In genomic region chr17:25138803-25139202, GRCm38 (mm10) we compare ENCODE assay signal across 35 mouse cellular contexts. TPM values are rescaled to one million over a fixed set of nuclear protein-coding genes. Genes with fewer than 3 reads are reported as not detected.
DNase-seq lines count a peak whose midpoint lies in the region; ATAC-seq lines count a peak whose summit lies in the region.
"Had no signal": no experiment of that assay in that cellular context is flagged by ENCODE, and none has a peak within 500 bp of the region (broad histone marks: within the 10 kb centered on the region; RNA-seq: fewer than 3 reads in every experiment).

No protein-coding gene starts in this region.

- H3K36me3 ChIP-seq in liver, embryonic 13.5 days: peaks cover 4% of the 10 kb centered on the region; the same call in 1 of the 2 replicates
- peaks cover 33% of the 10 kb centered on the region for H3K36me3 ChIP-seq in liver, embryonic 12.5 days
- peaks cover 25% of the 10 kb centered on the region for H3K36me3 ChIP-seq in hindbrain, embryonic 13.5 days
- H3K36me3 ChIP-seq: embryonic facial prominence, embryonic 15.5 days; heart, embryonic 15.5 days had no signal

- no peaks in the 10 kb centered on the region for H3K9me3 ChIP-seq in liver, embryonic 13.5 days (replicated peaks)
- H3K9me3 ChIP-seq in liver, embryonic 12.5 days (replicated peaks): no peaks in the 10 kb centered on the region
- no peaks in the 10 kb centered on the region for H3K9me3 ChIP-seq in hindbrain, embryonic 13.5 days
- H3K9me3 ChIP-seq: embryonic facial prominence, embryonic 12.5 days; embryonic facial prominence, embryonic 15.5 days; G1E; heart, embryonic 12.5 days; heart, embryonic 15.5 days; hindbrain, embryonic 10.5 days had no signal

- peaks cover 41% of the 10 kb centered on the region for H3K4me1 ChIP-seq in liver, embryonic 13.5 days (replicated peaks)
- H3K4me1 ChIP-seq in liver, embryonic 12.5 days: peaks cover 29% of the 10 kb centered on the region
- H3K4me1 ChIP-seq in hindbrain, embryonic 13.5 days (replicated peaks): peaks cover 18% of the 10 kb centered on the region

- 88% methylated on average over 1 of the region's 1 CpGs for WGBS in liver, embryonic 13.5 days (ENCODE audit: insufficient replicate concordance)
- 97% methylated on average over 1 of the region's 1 CpGs for WGBS in liver, embryonic 12.5 days (ENCODE audit: insufficient replicate concordance)
- 100% methylated on average over 1 of the region's 1 CpGs for WGBS in hindbrain, embryonic 13.5 days

- no peak for ATAC-seq in liver, embryonic 13.5 days (ENCODE audit: low read depth)
- ATAC-seq in liver, embryonic 12.5 days: no peak
- ATAC-seq in common myeloid progenitor, adult 5-6 weeks (replicated peaks; ENCODE audit: low read depth, poor library complexity, severe bottlenecking): 0 out of 2 replicates have a peak, but pooled peaks have one; percentile 36
- peak; percentile 68 for ATAC-seq in megakaryocyte, adult 5-6 weeks (ENCODE audit: poor library complexity, severe bottlenecking)
- no peak for ATAC-seq in hindbrain, embryonic 13.5 days (ENCODE audit: low FRiP score)
- ATAC-seq: forebrain, embryonic 14.5 days; forebrain, postnatal 0 days; hindbrain, postnatal 0 days; Patski had no signal

- H3K9ac ChIP-seq in liver, embryonic 13.5 days: no peak overlapping the region
- H3K9ac ChIP-seq in liver, embryonic 12.5 days: no peak overlapping the region
- no peak overlapping the region for H3K9ac ChIP-seq in hindbrain, embryonic 13.5 days
- H3K9ac ChIP-seq: embryonic facial prominence, embryonic 12.5 days; embryonic facial prominence, embryonic 15.5 days; forebrain, postnatal 0 days; heart, embryonic 12.5 days; heart, embryonic 15.5 days; hindbrain, embryonic 14.5 days had no signal

- no peak overlapping the region for H3K4me3 ChIP-seq in liver, embryonic 13.5 days (replicated peaks)
- no peak overlapping the region for H3K4me3 ChIP-seq in liver, embryonic 12.5 days
- H3K4me3 ChIP-seq in hindbrain, embryonic 13.5 days: no peak overlapping the region
- H3K4me3 ChIP-seq: embryonic facial prominence, embryonic 12.5 days; embryonic facial prominence, embryonic 15.5 days; gastrocnemius, adult 2 months; heart, embryonic 12.5 days; heart, embryonic 15.5 days; hindbrain, embryonic 10.5 days had no signal

- H3K27me3 ChIP-seq in liver, embryonic 13.5 days: no peaks in the 10 kb centered on the region
- no peaks in the 10 kb centered on the region for H3K27me3 ChIP-seq in liver, embryonic 12.5 days (replicated peaks)
- no peaks in the 10 kb centered on the region for H3K27me3 ChIP-seq in hindbrain, embryonic 13.5 days
- H3K27me3 ChIP-seq: CH12.LX; embryonic facial prominence, embryonic 12.5 days; embryonic facial prominence, embryonic 15.5 days; heart, embryonic 12.5 days; heart, embryonic 15.5 days; Patski had no signal

- peak overlapping the region; percentile 0; the same call in 1 of the 2 replicates for H3K27ac ChIP-seq in liver, embryonic 13.5 days
- H3K27ac ChIP-seq in liver, embryonic 12.5 days: no peak overlapping the region
- no peak overlapping the region for H3K27ac ChIP-seq in hindbrain, embryonic 13.5 days
- H3K27ac ChIP-seq: embryonic facial prominence, embryonic 12.5 days; embryonic facial prominence, embryonic 15.5 days; gastrocnemius, adult 2 months; heart, embryonic 15.5 days; hindbrain, embryonic 10.5 days; hindbrain, embryonic 14.5 days; hindbrain, postnatal 0 days had no signal

- DNase-seq in liver, embryonic 13.5 days: no peak
- DNase-seq in lung, adult 18-20 months: no peak
- DNase-seq in yolk sac, embryonic 10.5 days (ENCODE audit: low spot score): no peak
- DNase-seq: adrenal gland, adult 2 months; adrenal gland, postnatal 14 days; B cell, adult 2 months; cerebellum, adult 11-12 months; cerebellum, adult 8-10 months; cerebellum, postnatal 10 days; cerebellum, postnatal 36 days; forebrain, postnatal 0 days; gastrocnemius, adult 2 months; gastrocnemius, postnatal 14 days; heart, adult 18-20 months; heart, postnatal 10 days; heart, postnatal 36 days had no signal

- H3K4me2 ChIP-seq in liver, embryonic 13.5 days: no peak overlapping the region
- H3K4me2 ChIP-seq in liver, embryonic 12.5 days: no peak overlapping the region
- no peak overlapping the region for H3K4me2 ChIP-seq in hindbrain, embryonic 13.5 days
- H3K4me2 ChIP-seq: embryonic facial prominence, embryonic 12.5 days; embryonic facial prominence, embryonic 15.5 days; heart, embryonic 12.5 days; heart, embryonic 15.5 days; hindbrain, embryonic 14.5 days had no signal

RNA-seq across cellular contexts. Expression of gene Clcn7, which starts 5.6 kb away (rescaled TPM):
- 9.1 and 12.8 TPM in 2 replicates for polyA plus RNA-seq in liver, embryonic 13.5 days (2015; fragmentation: Nextera tagmentation; extraction: Ambion mirVana)
- 13.7 and 14.8 TPM in 2 replicates for polyA plus RNA-seq in liver, embryonic 12.5 days (2016; fragmentation: Nextera tagmentation; extraction: Ambion mirVana)
- total RNA-seq in common myeloid progenitor, adult 5-6 weeks (2017): 4.1 and 7.3 TPM in 2 replicates
- 12.3 and 13.1 TPM in 2 replicates for total RNA-seq in megakaryocyte, adult 5-6 weeks (2015)
- 16.6 and 18.3 TPM in 2 replicates for total RNA-seq in megakaryocyte, adult 5-6 weeks (2017)
- polyA plus RNA-seq in hindbrain, embryonic 13.5 days (2015; fragmentation: Nextera tagmentation; extraction: Ambion mirVana): 24.9 and 30.4 TPM in 2 replicates

RNA-seq across cellular contexts. Expression of gene Ptx4, which starts 18.2 kb away (rescaled TPM):
- polyA plus RNA-seq in liver, embryonic 13.5 days (2015; fragmentation: Nextera tagmentation; extraction: Ambion mirVana): 0.09 TPM in 1 of 2 replicates, not detected in the other
- polyA plus RNA-seq in liver, embryonic 12.5 days (2016; fragmentation: Nextera tagmentation; extraction: Ambion mirVana): not detected in 2 replicates
- not detected in 2 replicates for total RNA-seq in common myeloid progenitor, adult 5-6 weeks (2017)
- total RNA-seq in megakaryocyte, adult 5-6 weeks (2015): not detected in 2 replicates
- total RNA-seq in megakaryocyte, adult 5-6 weeks (2017): not detected in 2 replicates
- not detected in 2 replicates for polyA plus RNA-seq in hindbrain, embryonic 13.5 days (2015; fragmentation: Nextera tagmentation; extraction: Ambion mirVana)
- total RNA-seq: adrenal gland, adult 2 months; adrenal gland, postnatal 14 days; CH12.LX had no signal
- polyA plus RNA-seq: adrenal gland, adult 2 months; G1E; hindbrain, embryonic 10.5 days; hindbrain, embryonic 14.5 days had no signal

RNA-seq across cellular contexts. Expression of gene Telo2, which starts 23.0 kb away (rescaled TPM):
- 16.3 and 18.2 TPM in 2 replicates for polyA plus RNA-seq in liver, embryonic 13.5 days (2015; fragmentation: Nextera tagmentation; extraction: Ambion mirVana)
- polyA plus RNA-seq in liver, embryonic 12.5 days (2016; fragmentation: Nextera tagmentation; extraction: Ambion mirVana): 25.6 and 28.6 TPM in 2 replicates
- total RNA-seq in common myeloid progenitor, adult 5-6 weeks (2017): 23.7 and 44.4 TPM in 2 replicates
- total RNA-seq in megakaryocyte, adult 5-6 weeks (2015): 3.9 and 4.4 TPM in 2 replicates
- 8.8 and 11.3 TPM in 2 replicates for total RNA-seq in megakaryocyte, adult 5-6 weeks (2017)
- 41.9 and 45.5 TPM in 2 replicates for polyA plus RNA-seq in hindbrain, embryonic 13.5 days (2015; fragmentation: Nextera tagmentation; extraction: Ambion mirVana)

RNA-seq across cellular contexts. Expression of gene Ccdc154, which starts 23.5 kb away (rescaled TPM):
- not detected in 2 replicates for polyA plus RNA-seq in liver, embryonic 13.5 days (2015; fragmentation: Nextera tagmentation; extraction: Ambion mirVana)
- polyA plus RNA-seq in liver, embryonic 12.5 days (2016; fragmentation: Nextera tagmentation; extraction: Ambion mirVana): not detected in 2 replicates
- 0.09 TPM in 1 of 2 replicates, not detected in the other for total RNA-seq in common myeloid progenitor, adult 5-6 weeks (2017)
- total RNA-seq in megakaryocyte, adult 5-6 weeks (2015): not detected in 2 replicates
- 0.11 TPM in 1 of 2 replicates, not detected in the other for total RNA-seq in megakaryocyte, adult 5-6 weeks (2017)
- not detected in 2 replicates for polyA plus RNA-seq in hindbrain, embryonic 13.5 days (2015; fragmentation: Nextera tagmentation; extraction: Ambion mirVana)
- total RNA-seq: adrenal gland, postnatal 14 days; gastrocnemius, adult 2 months; gastrocnemius, postnatal 14 days; heart, adult 18-20 months; heart, postnatal 36 days; hindbrain, postnatal 0 days had no signal
- polyA plus RNA-seq: brain, embryonic 14.5 days; embryonic facial prominence, embryonic 12.5 days; forebrain, embryonic 14.5 days; forebrain, postnatal 0 days; G1E; heart, embryonic 12.5 days; heart, embryonic 15.5 days; hindbrain, embryonic 10.5 days; hindbrain, embryonic 14.5 days; hindbrain, postnatal 0 days had no signal

RNA-seq across cellular contexts. Expression of gene Gm38655, which starts 36.5 kb away (rescaled TPM):
- not detected in 2 replicates for polyA plus RNA-seq in liver, embryonic 13.5 days (2015; fragmentation: Nextera tagmentation; extraction: Ambion mirVana)
- polyA plus RNA-seq in liver, embryonic 12.5 days (2016; fragmentation: Nextera tagmentation; extraction: Ambion mirVana): not detected in 2 replicates
- not detected in 2 replicates for total RNA-seq in common myeloid progenitor, adult 5-6 weeks (2017)
- total RNA-seq in megakaryocyte, adult 5-6 weeks (2015): not detected in 2 replicates
- not detected in 2 replicates for total RNA-seq in megakaryocyte, adult 5-6 weeks (2017)
- polyA plus RNA-seq in hindbrain, embryonic 13.5 days (2015; fragmentation: Nextera tagmentation; extraction: Ambion mirVana): not detected in 2 replicates
- total RNA-seq: adrenal gland, adult 2 months; CH12.LX; forebrain, postnatal 0 days; G1E; gastrocnemius, adult 2 months; gastrocnemius, postnatal 14 days; gastrocnemius, postnatal 4 days; heart, adult 18-20 months; heart, postnatal 10 days; heart, postnatal 36 days; hindbrain, postnatal 0 days had no signal
- polyA plus RNA-seq: adrenal gland, adult 2 months; brain, embryonic 14.5 days; embryonic facial prominence, embryonic 12.5 days; forebrain, embryonic 11.5 days; forebrain, embryonic 14.5 days; forebrain, postnatal 0 days; frontal cortex, adult 2 months; heart, embryonic 12.5 days; hindbrain, embryonic 10.5 days; hindbrain, embryonic 14.5 days; hindbrain, postnatal 0 days; Patski had no signal

Comparison
In these comparisons a context has a peak if more than half of its experiments do, and no peak if none do; other contexts are left out.
1. ATAC-seq: peak in common myeloid progenitor, adult 5-6 weeks (single experiment) and megakaryocyte, adult 5-6 weeks (single experiment); none in liver, embryonic 13.5 days (single experiment), liver, embryonic 12.5 days (single experiment) and hindbrain, embryonic 13.5 days (single experiment).